Mouse (Mus musculus): Measurements from ENCODE around the gene Dgkz. TPM values are rescaled to one million over a fixed set of nuclear protein-coding genes. Genes with fewer than 3 reads are reported as not detected.

Dgkz gene
- polyA plus RNA-seq, 1 experiment from 2014 or later, result 47.9 TPM

Small RNA genes within 50 kb of the gene (microRNA-seq; reads per million reads assigned to microRNA genes)
- not detected for gene Mir6999

Other genes starting within 250 kb of the Dgkz start
- 17.8 and 18.1 TPM in 2 replicates for gene Ambra1, start 245.7 kb downstream of the Dgkz start, polyA plus RNA-seq (2014; fragmentation: Nextera tagmentation; extraction: Ambion mirVana)
- gene Chrm4, start 48.6 kb downstream of the Dgkz start, polyA plus RNA-seq (2014; fragmentation: Nextera tagmentation; extraction: Ambion mirVana), result 0.17 TPM in 1 of 2 replicates, not detected in the other
- gene Mdk, start 43.6 kb downstream of the Dgkz start, polyA plus RNA-seq (2014; fragmentation: Nextera tagmentation; extraction: Ambion mirVana), result 1,102 and 1,256 TPM in 2 replicates
- gene Gm9821, start 30.2 kb downstream of the Dgkz start, polyA plus RNA-seq (2014; fragmentation: Nextera tagmentation; extraction: Ambion mirVana), result 1.2 and 1.4 TPM in 2 replicates
- gene Creb3l1, start 48.6 kb upstream of the Dgkz start, polyA plus RNA-seq (2014; fragmentation: Nextera tagmentation; extraction: Ambion mirVana), result 33.2 and 35.2 TPM in 2 replicates
- 35.8 and 42.6 TPM in 2 replicates for gene Phf21a, start 117.3 kb upstream of the Dgkz start, polyA plus RNA-seq (2014; fragmentation: Nextera tagmentation; extraction: Ambion mirVana)

Measured in stomach, embryonic 14.5 days (tissue).